Mouse (Mus musculus): ENCODE results near the gene Msantd3.

- TF ChIP-seq MYOD1 (IDR thresholded peaks at IDR 0.05; ENCODE audit: control insufficient read depth in 1 of 3, insufficient read length in 2 of 3, low read depth in 2 of 3) (no peak), MAX (IDR thresholded peaks at IDR 0.05; ENCODE audit: low read depth) (no peak), USF1 (IDR thresholded peaks at IDR 0.05; ENCODE audit: low read depth) (no peak), CEBPB (IDR thresholded peaks at IDR 0.05; ENCODE audit: insufficient read depth, poor library complexity, severe bottlenecking) (no peak), POLR2A (IDR thresholded peaks at IDR 0.05; ENCODE audit: insufficient read length, low read depth) (no peak), E2F4 (IDR thresholded peaks at IDR 0.05; ENCODE audit: insufficient read depth) (no peak), SRF (IDR thresholded peaks at IDR 0.05; ENCODE audit: control insufficient read depth, insufficient read length, low read depth) (no peak), TCF12 (IDR thresholded peaks at IDR 0.05; ENCODE audit: insufficient read depth, poor library complexity, severe bottlenecking) (no peak), POLR2AphosphoS2 (IDR thresholded peaks at IDR 0.05; ENCODE audit: insufficient read length, low read depth) (no peak), MYOG (IDR thresholded peaks at IDR 0.05; ENCODE audit: control insufficient read depth in 1 of 3, insufficient read depth in 1 of 3, insufficient read length in 2 of 3, low read depth in 2 of 3) (no peak), TCF3 (IDR thresholded peaks at IDR 0.05; ENCODE audit: insufficient read length, low read depth) (no peak)
These were observed 2.6 kb downstream of the Msantd3 start for GRCm38 (mm10) chr4:48542351-48542750.

All from myocyte (in vitro differentiated cells).